Mouse (Mus musculus) frontal cortex, adult 2 months (tissue): Measurements from ENCODE around the gene Slc36a3. TPM values are rescaled to one million over a fixed set of nuclear protein-coding genes. Genes with fewer than 3 reads are reported as not detected.

Experiments used
- DNase-seq, 2 experiments: peaks; one replicate each; pipeline ENCODE4 v3.0.0; 2022; ENCODE audit warnings: low spot score in 1 of 2; ENCODE audit errors: extremely low spot score in 1 of 2
- polyA plus RNA-seq: library from polyadenylated mRNA; depleted of rRNA; stranded (reverse); fragments of >200 nt; gene quantifications from 2 replicates; pipeline ENCODE4 v1.2.3, GENCODE M21; 2012; rRNA removed

Gene Slc36a3
- not detected in 2 replicates for polyA plus RNA-seq

DNA sequence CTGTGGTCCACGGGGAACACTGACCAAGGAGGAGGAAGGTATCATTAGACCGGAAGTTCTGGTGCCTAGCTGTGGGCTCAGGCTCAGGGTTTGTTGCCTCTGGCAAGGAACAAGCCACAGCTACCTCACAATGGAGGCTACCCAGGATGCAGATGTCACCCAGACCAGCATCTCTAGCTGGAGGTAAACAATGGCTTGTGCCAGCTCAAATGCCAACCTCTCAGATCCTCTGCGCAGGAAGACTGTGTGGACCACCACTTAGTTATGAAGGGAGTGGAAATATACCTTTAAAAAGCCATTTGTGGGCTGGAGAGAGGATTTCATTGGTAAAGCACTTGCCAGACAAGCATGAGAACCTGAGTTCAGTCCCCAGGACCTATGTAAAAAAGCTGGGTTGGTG, at the start of gene Slc36a3:
TSS of gene Slc36a3 (minus strand) at position 101 of the 400 bp plus-strand sequence.
- DNase-seq: no peak

DNA sequence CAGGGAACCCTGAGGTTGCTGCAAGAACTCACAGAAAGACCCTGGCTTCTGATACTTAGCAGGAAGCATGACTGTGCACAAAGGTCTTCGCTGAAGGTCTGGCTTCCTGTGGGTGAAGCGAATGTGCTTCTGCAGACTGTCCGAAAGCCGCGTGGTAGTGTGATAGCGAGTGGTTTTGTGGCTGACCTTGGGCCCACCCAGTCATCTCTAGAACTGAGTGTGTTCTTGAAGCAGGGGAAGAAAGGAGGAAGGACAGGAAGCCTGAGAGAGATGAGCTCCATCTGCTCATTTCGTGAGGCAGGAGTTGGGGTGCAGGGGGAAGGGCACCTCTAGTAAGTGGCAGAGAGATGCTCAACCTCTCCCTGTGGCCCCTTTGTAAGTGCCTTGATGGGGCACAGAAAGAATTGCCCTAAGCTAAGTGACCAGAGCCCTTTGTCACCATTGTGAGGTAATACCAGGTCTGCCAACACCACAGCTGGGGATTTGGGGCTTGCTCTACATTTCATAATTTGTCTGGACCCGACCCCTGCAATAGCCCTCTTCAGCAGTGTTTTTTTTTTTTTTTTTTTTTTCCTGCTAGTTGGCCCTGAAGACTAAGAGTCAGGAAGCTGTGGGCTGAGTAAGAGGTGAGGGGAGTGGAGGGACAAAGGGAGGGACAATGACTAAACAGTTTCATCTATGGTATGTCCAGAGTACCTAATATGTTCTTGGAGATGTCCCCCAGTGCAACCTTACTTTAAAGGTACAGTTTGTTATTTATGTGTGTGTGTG, 46.4 kb upstream of the Slc36a3 start:
- DNase-seq: no peak

- DNase-seq: no peak
Observed at GRCm38 (mm10) chr11:55197086-55197485, 45.6 kb upstream of the Slc36a3 start.

GRCm38 (mm10) chr11:55190216-55190615, 38.7 kb upstream of the Slc36a3 start:
- no peak for DNase-seq

DNA sequence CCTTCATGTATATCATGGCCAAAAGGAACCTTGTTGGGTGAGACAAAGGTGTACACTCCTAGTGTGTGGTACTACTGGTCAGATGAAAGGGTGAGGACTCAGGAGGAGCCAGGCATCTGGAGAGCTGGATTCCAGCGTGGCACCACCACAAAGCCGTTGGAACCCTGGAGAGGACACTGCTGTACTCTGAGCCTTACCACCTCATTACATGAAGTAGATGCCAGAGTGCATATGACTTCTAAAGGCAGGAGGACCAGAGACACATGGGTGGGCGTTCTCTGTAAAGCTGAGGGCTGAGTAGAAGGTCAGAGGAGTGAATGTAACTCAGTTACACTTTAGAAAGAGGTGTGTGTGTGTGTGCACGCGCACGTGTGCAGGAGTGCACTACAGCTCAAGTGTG, 36.3 kb upstream of the Slc36a3 start:
- DNase-seq: no peak

- DNase-seq: no peak
Observed at GRCm38 (mm10) chr11:55187292-55187691, 35.8 kb upstream of the Slc36a3 start.

GRCm38 (mm10) chr11:55184733-55185291, 33.3 kb upstream of the Slc36a3 start, which contains the start of gene Slc36a2:
Slc36a2 (minus strand) TSS chr11:55185077.
- DNase-seq: no peak

DNA sequence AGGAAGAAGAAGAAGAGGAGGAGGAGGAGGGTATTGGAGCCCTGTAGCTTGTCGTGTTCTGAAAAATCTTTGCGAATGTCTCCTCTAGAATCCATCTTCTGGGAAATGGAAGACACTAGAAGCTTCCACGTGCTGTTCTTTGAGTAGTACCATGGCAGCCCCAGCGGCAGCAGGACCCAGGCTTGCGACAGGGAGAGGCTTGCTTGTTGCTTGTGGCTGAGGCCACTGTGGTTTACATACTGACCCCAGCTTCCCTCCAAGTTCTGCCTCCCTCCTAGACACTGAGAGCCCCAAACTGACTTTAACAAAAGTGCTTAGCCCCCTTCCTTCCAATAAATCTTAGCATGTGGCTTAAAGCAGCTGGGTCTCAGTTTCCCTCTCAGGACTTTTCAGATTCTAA, 32.7 kb upstream of the Slc36a3 start:
- DNase-seq: no peak

DNA sequence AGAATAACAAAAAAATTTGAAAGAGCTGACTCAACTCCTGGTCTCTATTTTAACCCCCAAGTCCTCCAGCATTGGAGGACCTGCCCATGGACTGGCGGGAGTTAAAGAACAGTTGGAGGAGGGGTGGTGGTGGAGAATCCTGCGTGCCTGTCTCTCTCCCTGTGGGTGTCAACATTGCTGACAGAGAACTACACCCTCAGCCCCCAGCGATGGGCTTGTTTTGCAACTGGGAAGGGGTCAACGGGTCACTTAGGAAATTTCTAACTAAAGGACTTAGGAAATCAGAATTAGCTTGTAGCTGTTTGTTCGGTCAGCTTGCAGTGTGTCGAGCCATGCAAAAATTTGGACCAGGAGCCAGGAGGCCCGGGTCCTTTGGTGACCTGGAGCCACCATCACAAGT, 31.6 kb upstream of the Slc36a3 start:
- DNase-seq: no peak

DNA sequence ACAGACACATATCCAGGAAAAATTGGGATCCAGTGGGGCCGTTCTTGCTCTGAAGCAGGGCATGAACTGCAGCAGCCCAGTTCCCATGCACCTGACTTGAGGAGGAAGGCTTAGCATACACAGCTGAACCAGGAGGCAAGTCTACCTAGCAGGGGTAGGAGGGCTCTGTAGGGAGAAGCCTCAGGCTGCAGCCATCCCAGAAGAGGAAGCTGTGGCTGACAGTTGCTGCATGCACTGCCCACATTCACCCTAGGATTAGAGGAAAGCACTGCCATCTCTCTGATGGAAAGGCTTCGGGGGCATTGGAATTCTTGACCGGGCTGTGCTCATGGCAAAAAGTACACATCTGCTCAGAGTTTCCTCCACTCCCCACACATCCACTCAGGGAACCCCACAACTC, 28.3 kb upstream of the Slc36a3 start:
- no peak for DNase-seq

GRCm38 (mm10) chr11:55178830-55179229, 27.3 kb upstream of the Slc36a3 start:
- no peak for DNase-seq

DNA sequence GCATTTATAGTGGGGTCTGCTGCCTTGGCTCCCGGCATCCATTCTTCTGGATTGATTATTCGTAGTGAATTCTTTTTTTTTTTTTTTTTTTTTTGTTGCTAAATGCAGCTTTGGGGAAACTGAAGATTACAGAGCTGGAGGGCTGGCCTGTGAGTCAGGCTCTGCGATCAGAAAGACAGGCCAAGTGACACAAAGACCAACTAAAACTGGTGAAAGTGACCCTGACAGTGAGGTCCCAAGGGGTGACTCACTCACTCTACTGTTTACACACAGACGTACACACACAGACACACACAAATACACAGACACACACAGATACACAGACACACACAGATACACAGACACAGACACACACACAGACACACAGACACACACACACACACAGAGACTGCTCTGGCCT, 19.0 kb upstream of the Slc36a3 start:
- no peak for DNase-seq

DNA sequence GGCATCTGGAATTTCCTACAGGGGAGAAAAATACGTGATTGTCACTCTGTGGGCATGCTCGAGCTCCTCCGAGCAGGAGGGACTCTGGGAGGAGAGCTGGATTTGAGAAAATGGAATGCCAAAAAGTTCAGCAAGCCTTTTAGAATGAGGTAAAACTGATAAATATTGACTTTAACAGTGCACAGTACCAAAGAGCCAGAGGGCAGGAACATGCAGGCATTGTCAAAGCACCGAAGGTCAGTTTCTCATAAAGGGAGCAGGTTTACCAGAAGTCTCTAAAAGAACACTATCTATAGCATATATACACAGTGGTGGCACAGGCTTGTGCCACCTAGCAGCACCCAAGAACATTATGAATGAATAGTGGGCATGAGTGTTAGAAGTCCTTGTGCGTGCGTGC, 17.4 kb upstream of the Slc36a3 start:
- DNase-seq: no peak

GRCm38 (mm10) chr11:55168504-55168903, 17.0 kb upstream of the Slc36a3 start:
- no peak for DNase-seq

- no peak for DNase-seq
Observed at GRCm38 (mm10) chr11:55165748-55166147, 14.2 kb upstream of the Slc36a3 start.

DNA sequence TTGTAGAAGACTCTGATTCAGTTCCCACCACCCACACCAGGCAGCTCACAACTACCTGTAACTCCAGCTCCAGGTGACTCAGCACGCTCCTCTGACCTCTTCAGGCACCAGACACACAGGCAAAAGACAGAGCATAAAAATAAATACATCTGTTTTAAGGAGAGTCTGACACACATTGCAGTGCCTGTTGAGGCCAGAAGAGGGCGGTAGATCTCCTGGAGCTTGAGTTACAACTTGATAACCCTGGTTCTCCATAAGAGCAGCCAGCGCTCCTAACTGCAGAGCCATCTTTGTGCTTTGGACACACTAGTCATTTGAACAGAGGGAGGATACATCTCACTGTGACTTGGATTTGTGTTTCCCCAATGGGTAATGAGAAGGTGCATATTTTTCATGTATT, 13.2 kb upstream of the Slc36a3 start:
- peak; percentile 34 to 72 for DNase-seq

GRCm38 (mm10) chr11:55162670-55163069, 11.2 kb upstream of the Slc36a3 start:
- peak; percentile 14 to 83 for DNase-seq

- peak; percentile 61 to 94 for DNase-seq
Observed at GRCm38 (mm10) chr11:55158785-55159359, 7.4 kb upstream of the Slc36a3 start.

GRCm38 (mm10) chr11:55155070-55155421, 3.5 kb upstream of the Slc36a3 start:
- no peak for DNase-seq

- DNase-seq: no peak
Observed at GRCm38 (mm10) chr11:55154398-55155069, 3.0 kb upstream of the Slc36a3 start.

DNA sequence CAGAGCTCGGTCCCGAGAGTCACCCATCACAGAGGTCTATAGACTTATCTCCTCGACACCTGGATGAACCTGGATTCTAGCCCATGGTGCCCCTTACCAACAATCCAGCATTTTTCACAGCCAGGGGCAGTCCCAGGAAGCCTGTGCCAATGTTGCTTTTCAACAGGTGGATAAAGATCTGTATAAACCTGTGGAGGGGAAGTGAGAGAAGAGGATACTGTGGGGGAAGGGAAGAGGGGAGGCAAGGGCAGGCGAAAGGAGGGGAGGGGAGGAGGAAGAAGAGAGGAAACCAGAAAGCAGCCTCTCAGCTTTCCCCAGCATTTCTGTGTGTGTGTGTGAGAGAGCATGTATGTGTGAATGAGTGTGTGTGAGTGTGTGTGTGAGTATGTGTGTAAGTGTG, 3.0 kb downstream of the Slc36a3 start:
- DNase-seq: no peak
